Mouse (Mus musculus) lung, adult 2 months (tissue): Measurements from ENCODE around the gene Ldah.

ENCODE experiments used
- CTCF ChIP-seq: fragments of 200-500 bp; IDR thresholded peaks from 2 replicates; pipeline ENCODE4 v1.5.1; 2011; ENCODE audit warnings: mild to moderate bottlenecking, low read length, control low read depth; ENCODE audit not compliant: insufficient read depth
- POLR2A ChIP-seq: fragments of 200-500 bp; IDR thresholded peaks from 2 replicates; pipeline ENCODE4 v1.6.1; 2011; ENCODE audit warnings: low read depth, mild to moderate bottlenecking, control low read depth, low read length, borderline replicate concordance; ENCODE audit errors: extremely low read depth

DNA sequence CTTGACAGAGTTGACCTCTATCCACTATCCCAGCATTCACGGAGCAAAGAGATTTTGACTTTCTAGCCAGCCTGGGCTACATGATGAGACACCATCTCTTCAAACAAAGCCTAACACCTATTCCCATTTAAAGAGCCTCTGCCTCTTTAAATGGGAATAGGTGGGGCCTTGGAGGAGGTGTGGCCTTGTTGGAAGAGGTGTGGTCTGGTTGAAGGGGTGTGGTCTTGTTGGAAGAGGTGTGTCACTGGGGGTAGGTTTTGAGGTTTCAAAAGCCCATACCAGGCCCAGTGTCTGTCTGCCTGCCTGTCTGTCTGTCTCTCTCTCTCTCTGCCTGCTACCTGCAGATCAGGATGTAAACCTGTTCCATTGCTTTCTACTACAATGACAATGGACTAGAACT is 99.0 kb downstream of the Ldah start:
- TF ChIP-seq POLR2A, result no peak
- TF ChIP-seq CTCF, result no peak
